Mouse (Mus musculus): ENCODE results near the gene Btbd19. TPM values are rescaled to one million over a fixed set of nuclear protein-coding genes. Genes with fewer than 3 reads are reported as not detected.
A peak's percentile ranks its signal among the peaks of the same experiment; 100 is the strongest.

Gene Btbd19
- polyA plus RNA-seq, 1 experiment from 2014 or later = 4.8 TPM

DNA sequence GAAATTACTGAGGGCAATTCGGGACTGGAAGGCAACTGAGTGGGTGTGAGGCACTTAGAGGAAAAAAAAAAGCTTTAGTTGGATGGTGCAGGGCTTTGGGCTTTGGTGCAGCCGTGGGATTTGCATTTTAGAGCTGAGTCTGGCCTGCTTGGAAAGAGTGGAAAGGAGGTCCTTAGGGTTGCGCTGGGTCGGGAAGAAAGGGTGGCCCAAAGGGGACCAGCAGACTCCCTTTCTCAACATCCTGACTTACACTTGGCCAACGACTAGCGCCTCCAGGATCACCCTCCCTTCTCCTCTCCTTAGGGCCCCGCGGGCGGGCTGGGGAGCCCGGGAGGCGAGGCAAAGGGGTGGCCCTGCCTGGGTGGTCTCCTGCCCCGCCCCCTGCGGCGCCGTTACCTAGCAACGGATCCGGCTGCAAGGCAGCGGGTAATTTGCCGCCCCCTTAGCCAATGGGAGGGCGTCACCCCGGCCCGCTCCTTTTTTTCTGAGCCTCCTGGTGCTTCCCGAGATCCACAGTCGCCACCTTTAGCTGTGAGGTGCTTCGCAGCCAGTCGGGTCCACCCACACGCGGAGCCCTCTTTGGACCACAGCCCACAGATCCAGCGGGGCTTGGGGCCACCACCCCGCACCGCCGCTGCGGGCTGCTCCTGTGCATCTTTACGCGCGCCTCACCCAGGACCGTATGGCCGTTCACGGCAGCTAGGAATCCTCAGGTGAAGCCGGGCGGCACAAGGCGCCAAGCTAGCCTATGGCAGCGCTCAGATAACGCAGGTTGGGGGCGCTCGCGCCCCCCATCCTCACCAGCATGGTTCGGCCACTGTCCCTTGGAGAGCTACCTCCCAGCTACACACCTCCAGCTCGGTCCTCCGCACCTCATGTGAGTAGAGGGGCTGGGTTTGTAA is 29.7 kb downstream of the Btbd19 start, which contains the start of gene Ptch2:
Ptch2 (plus strand) TSS at position 525 of the 902 bp plus-strand sequence.
- Histone ChIP-seq H3K9me3 (ENCODE audit: control insufficient read depth, low read length) (no peaks in the 10 kb centered on the region), H3K36me3 (ENCODE audit: control insufficient read depth, insufficient read depth) (no peaks in the 10 kb centered on the region), H3K27ac (ENCODE audit: low read length) (no peak within 1 kb of the TSS), H3K4me2 (ENCODE audit: low read length) (peak within 1 kb of the TSS; percentile 76), H3K4me3 (replicated peaks; ENCODE audit: low read length) (peak within 1 kb of the TSS; percentile 50), H3K9ac (replicated peaks; ENCODE audit: low read depth, low read length) (peak within 1 kb of the TSS; percentile 59), H3K27me3 (replicated peaks; ENCODE audit: control insufficient read depth, insufficient read depth, low read length) (no peaks in the 10 kb centered on the region; the same call in 1 of the 2 replicates), H3K4me1 (replicated peaks; ENCODE audit: control insufficient read depth, insufficient read depth, low read length) (peaks cover 10% of the 10 kb centered on the region)
- WGBS = under 1% methylated on average over 46 of the region's 50 CpGs
- ATAC-seq = peak; percentile 92

DNA sequence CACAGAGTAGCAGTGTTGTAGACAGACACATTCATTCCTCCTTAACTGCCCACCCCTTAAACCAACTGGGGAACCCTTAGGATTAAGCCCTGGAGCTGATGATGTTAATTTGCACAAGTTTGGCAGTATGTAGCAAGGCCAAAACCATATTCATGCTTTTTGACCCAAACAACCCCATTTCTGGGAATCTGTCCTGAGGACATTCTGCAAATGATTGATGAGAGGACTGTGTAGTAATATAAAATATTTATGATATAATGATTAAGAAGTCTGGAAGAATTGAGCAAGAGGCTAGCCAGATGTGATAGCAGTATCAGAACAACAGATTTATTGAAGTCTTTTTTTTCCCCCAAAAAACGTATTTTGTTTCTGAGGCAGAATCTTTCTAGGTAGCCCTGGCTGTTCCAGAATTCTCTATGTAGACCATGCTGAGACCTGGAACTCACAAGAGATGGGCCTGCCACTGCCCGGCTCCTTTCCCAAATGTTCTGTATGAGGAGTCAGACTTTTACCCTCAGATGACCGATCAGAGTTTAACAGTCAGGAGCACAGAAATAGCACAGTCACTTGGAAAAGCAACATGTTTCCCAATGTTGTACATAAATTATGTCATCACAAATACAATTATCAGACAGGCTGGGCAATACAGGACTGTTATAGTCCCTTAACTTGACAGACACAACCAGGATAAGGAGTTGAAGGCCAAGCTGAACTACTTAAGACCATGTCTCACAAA is 30.7 kb downstream of the Btbd19 start:
- no peak overlapping the region for H3K4me2 ChIP-seq (ENCODE audit: low read length)
- ATAC-seq = no peak
- no peaks in the 10 kb centered on the region for H3K9me3 ChIP-seq (ENCODE audit: control insufficient read depth, low read length)
- no peaks in the 10 kb centered on the region; the same call in 1 of the 2 replicates for H3K27me3 ChIP-seq (replicated peaks; ENCODE audit: control insufficient read depth, insufficient read depth, low read length)
- H3K36me3 ChIP-seq (ENCODE audit: control insufficient read depth, insufficient read depth) = no peaks in the 10 kb centered on the region
- 85% methylated on average over 3 of the region's 3 CpGs for WGBS
- no peak overlapping the region for H3K27ac ChIP-seq (ENCODE audit: low read length)
- peaks cover 10% of the 10 kb centered on the region for H3K4me1 ChIP-seq (replicated peaks; ENCODE audit: control insufficient read depth, insufficient read depth, low read length)
- no peak overlapping the region for H3K4me3 ChIP-seq (replicated peaks; ENCODE audit: low read length)
- H3K9ac ChIP-seq (replicated peaks; ENCODE audit: low read depth, low read length) = no peak overlapping the region

DNA sequence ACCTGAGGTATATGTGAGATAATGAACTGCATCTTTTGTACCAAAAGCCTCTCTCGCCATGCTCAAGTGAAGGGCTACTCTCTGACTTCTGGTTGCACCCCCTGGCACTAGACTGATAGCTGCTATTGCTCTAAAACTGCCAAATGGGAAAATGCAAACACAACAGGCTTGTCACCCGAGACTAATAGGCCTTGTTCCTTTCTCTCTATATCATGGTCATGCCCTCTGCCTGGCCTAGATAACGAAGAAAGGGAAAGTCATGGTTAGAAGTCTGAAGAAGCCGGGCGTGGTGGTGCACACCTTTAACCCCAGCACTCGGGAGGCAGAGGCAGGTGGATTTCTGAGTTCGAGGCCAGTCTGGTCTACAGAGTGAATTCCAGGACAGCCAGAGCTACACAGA is 34.9 kb downstream of the Btbd19 start:
- 0 out of 2 replicates have a peak, but pooled peaks cover 2% of the 10 kb centered on the region for H3K36me3 ChIP-seq (ENCODE audit: control insufficient read depth, insufficient read depth)
- no peak for ATAC-seq
- H3K4me1 ChIP-seq (replicated peaks; ENCODE audit: control insufficient read depth, insufficient read depth, low read length) = peaks cover 4% of the 10 kb centered on the region; the same call in 1 of the 2 replicates
- no peaks in the 10 kb centered on the region for H3K9me3 ChIP-seq (ENCODE audit: control insufficient read depth, low read length)
- 83% methylated on average over 7 of the region's 7 CpGs for WGBS
- no peak overlapping the region for H3K4me2 ChIP-seq (ENCODE audit: low read length)
- no peak overlapping the region for H3K4me3 ChIP-seq (replicated peaks; ENCODE audit: low read length)
- H3K9ac ChIP-seq (replicated peaks; ENCODE audit: low read depth, low read length) = no peak overlapping the region
- H3K27ac ChIP-seq (ENCODE audit: low read length) = no peak overlapping the region
- no peaks in the 10 kb centered on the region for H3K27me3 ChIP-seq (replicated peaks; ENCODE audit: control insufficient read depth, insufficient read depth, low read length)

DNA sequence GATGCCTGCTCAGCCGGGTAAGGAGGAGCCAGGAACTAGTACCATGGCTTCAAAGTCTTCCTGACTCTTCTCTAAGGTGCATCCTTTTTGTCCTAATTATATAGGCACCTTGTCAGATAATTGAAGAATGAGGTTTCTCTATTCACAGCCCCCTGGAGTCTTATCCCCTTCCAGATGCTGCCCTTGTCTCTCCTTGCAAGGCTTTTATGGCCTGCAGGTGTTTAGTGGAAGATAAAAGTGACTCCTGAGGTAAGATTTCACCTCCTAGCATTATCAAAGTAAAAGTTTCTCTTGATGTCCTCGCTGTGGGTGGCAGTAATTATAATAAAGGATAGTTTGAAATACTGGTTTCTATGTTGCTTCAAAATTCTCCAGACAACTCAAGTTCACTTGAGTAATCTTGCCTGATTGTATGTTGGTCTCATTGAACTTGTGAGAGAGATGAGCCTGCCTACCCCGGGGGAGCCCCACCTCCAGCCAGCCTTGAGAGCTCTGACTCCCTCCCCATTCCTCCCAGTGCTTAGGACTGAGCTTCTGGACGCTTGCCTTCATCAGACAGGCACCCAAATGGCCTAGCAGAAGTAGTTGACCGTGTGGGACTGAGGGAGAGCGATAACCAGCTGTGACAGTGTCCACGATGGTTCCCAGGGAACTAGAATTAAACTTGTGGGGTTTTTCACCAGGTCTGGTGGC is 37.4 kb downstream of the Btbd19 start:
- Histone ChIP-seq H3K9me3 (ENCODE audit: control insufficient read depth, low read length) (no peaks in the 10 kb centered on the region), H3K36me3 (ENCODE audit: control insufficient read depth, insufficient read depth) (0 out of 2 replicates have a peak, but pooled peaks cover 2% of the 10 kb centered on the region), H3K27ac (ENCODE audit: low read length) (no peak overlapping the region), H3K4me1 (replicated peaks; ENCODE audit: control insufficient read depth, insufficient read depth, low read length) (no peaks in the 10 kb centered on the region), H3K4me2 (ENCODE audit: low read length) (no peak overlapping the region), H3K4me3 (replicated peaks; ENCODE audit: low read length) (no peak overlapping the region), H3K27me3 (replicated peaks; ENCODE audit: control insufficient read depth, insufficient read depth, low read length) (no peaks in the 10 kb centered on the region), H3K9ac (replicated peaks; ENCODE audit: low read depth, low read length) (no peak overlapping the region)
- WGBS = 79% methylated on average over 7 of the region's 7 CpGs
- no peak for ATAC-seq

DNA sequence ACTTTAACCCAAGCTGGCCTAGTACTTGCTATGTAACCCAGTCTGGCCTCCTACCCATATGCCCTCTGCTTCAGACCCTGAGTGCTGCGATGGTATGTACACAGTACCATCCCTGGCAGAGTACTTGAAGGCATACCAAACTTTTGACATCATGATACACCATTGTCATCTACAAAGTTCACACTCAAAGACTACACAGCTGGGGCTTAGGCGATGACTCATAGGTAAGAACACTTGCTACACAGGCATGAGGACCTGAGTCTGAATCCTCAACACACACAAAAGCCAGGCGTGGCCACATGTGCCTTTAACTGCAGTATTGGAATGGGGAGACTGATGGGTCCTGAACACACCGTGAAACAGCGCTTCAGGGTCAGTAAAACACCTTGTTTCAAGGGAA is 54.3 kb downstream of the Btbd19 start:
- no peak for ATAC-seq
- Histone ChIP-seq H3K9ac (replicated peaks; ENCODE audit: low read depth, low read length) (no peak overlapping the region), H3K27ac (ENCODE audit: low read length) (no peak overlapping the region), H3K4me2 (ENCODE audit: low read length) (no peak overlapping the region), H3K27me3 (replicated peaks; ENCODE audit: control insufficient read depth, insufficient read depth, low read length) (no peaks in the 10 kb centered on the region), H3K36me3 (ENCODE audit: control insufficient read depth, insufficient read depth) (peaks cover 16% of the 10 kb centered on the region), H3K4me1 (replicated peaks; ENCODE audit: control insufficient read depth, insufficient read depth, low read length) (no peaks in the 10 kb centered on the region), H3K4me3 (replicated peaks; ENCODE audit: low read length) (no peak overlapping the region), H3K9me3 (ENCODE audit: control insufficient read depth, low read length) (no peaks in the 10 kb centered on the region)
- 95% methylated on average over 5 of the region's 5 CpGs for WGBS

DNA sequence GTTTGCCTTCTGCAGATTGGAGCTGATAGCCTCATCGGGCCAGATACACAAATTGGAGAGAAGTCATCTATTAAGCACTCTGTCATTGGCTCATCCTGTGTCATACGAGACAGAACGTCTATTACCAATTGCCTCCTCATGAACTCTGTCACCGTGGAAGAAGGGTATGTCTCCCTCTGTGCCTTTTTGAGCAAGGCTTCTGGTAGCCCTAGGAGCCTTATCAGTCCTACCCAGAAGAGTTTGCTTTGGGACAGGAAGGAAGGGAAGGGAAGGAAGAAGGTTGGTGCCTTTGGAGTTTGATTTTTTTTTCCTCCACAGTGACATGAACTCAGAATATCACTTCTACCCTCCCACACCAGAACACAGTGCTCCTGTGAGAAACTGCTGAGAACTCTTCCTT is 54.9 kb downstream of the Btbd19 start:
- H3K9me3 ChIP-seq (ENCODE audit: control insufficient read depth, low read length) = no peaks in the 10 kb centered on the region
- no peak overlapping the region for H3K27ac ChIP-seq (ENCODE audit: low read length)
- H3K9ac ChIP-seq (replicated peaks; ENCODE audit: low read depth, low read length) = no peak overlapping the region
- H3K27me3 ChIP-seq (replicated peaks; ENCODE audit: control insufficient read depth, insufficient read depth, low read length) = no peaks in the 10 kb centered on the region
- no peaks in the 10 kb centered on the region for H3K4me1 ChIP-seq (replicated peaks; ENCODE audit: control insufficient read depth, insufficient read depth, low read length)
- no peak overlapping the region for H3K4me2 ChIP-seq (ENCODE audit: low read length)
- WGBS = 92% methylated on average over 4 of the region's 4 CpGs
- H3K36me3 ChIP-seq (ENCODE audit: control insufficient read depth, insufficient read depth) = peaks cover 20% of the 10 kb centered on the region
- no peak overlapping the region for H3K4me3 ChIP-seq (replicated peaks; ENCODE audit: low read length)
- ATAC-seq = no peak

DNA sequence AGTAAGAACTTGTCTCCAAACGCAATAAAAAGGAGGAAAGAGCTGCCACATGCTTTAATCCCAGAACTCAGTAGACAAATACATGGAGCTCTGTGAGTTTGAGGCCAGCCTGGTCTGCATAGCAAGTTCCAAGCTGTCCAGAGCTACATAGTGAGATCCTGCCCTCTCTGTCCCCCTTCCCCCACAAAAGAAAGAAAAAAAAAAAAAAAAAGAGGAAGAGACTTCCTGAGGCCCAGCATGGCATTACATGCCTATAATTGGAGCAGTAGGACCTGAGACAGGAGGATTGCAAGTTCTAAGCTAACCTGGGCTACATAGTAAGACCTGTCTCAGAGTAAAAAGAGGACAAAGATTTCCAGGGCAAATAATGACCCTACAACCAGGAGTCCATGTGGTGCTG is 55.9 kb downstream of the Btbd19 start:
- ATAC-seq = no peak
- Histone ChIP-seq H3K4me3 (replicated peaks; ENCODE audit: low read length) (no peak overlapping the region), H3K4me2 (ENCODE audit: low read length) (no peak overlapping the region), H3K36me3 (ENCODE audit: control insufficient read depth, insufficient read depth) (peaks cover 24% of the 10 kb centered on the region), H3K9ac (replicated peaks; ENCODE audit: low read depth, low read length) (no peak overlapping the region), H3K27me3 (replicated peaks; ENCODE audit: control insufficient read depth, insufficient read depth, low read length) (no peaks in the 10 kb centered on the region), H3K4me1 (replicated peaks; ENCODE audit: control insufficient read depth, insufficient read depth, low read length) (no peaks in the 10 kb centered on the region), H3K9me3 (ENCODE audit: control insufficient read depth, low read length) (no peaks in the 10 kb centered on the region), H3K27ac (ENCODE audit: low read length) (no peak overlapping the region)
- WGBS = 94% methylated on average over 1 of the region's 1 CpGs

Data from forebrain, embryonic 16.5 days (tissue).